Mouse (Mus musculus) hematopoietic multipotent progenitor cell, adult 10-12 weeks (in vitro differentiated cells): ENCODE measurements around the gene Purb. TPM values are rescaled to one million over a fixed set of nuclear protein-coding genes. Genes with fewer than 3 reads are reported as not detected.

Experiments used
- polyA plus RNA-seq: library from polyadenylated mRNA; stranded (reverse); fragments of >175 nt; gene quantifications from 2 replicates; pipeline ENCODE4 v1.2.3, GENCODE M21; 2012; ENCODE audit warnings: low replicate concordance

Gene Purb
- polyA plus RNA-seq = 16.1 and 24.7 TPM in 2 replicates

DNA sequence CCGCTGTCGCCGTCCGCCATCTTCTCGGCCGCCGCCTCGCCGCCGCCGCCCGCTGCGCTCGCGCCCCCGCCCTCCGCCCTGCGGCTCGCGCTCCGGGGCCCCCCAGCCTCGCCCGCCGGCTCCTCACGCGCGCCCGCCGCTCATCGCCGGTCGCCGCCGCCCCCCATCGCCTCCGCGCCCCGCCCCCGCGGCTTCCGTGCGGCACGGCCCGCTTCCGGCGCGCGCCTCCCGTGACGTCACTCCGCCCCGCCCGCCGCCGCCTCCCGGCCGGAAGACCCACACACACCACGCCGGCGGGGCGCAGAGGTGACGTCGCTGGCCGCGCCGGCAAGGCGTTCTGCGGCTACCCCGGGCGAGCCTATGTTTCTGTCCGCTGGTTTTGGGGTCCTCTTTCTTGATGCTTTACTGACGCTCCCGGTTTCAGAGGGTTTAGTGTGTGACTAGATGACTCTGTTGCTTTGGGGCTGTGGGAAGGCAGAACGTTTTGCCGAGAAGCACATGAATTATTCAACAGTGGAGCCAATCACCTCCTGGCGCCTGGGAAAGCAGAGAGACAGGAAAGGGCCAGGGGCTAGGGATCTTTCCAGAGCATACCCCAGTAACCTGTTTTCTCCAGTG, at the start of gene Purb:
Gene Purb (minus strand): TSS at position 51 of the 618 bp plus-strand sequence.

DNA sequence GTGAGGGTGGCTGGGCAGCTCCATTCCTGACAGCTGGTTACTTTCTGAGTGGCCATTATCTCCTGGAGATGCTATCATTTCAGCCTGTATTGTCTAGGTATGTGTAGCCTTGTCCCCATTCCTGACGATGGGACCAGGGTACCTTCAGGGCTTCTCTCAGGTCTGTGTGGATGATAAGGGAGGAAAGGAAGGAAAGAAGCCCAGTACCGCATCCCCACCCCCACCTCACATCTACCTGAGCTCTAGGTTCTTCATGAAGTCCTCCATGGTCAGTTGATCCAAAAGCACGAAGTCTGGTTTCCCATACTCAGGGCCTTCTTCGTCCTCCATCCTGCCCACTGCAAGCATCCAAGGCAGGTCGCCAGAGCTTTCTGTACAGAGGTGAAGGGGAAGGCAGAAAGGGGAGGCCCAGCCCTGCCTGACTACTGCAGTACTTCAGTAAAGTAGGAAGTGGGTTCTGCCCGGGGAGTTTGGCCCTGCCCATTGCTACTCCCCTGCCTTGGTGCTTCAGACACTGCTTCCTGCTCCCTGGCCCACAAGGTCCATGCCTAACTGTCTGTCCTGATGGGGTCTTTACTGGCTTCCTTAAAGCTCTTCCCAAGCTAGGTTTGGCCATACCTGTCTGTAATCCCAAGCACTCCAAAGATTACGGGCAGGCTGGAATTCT, 44.9 kb upstream of the Purb start, which contains the start of gene Myo1g:
Gene Myo1g (minus strand): TSS at position 459 of the 667 bp plus-strand sequence.

DNA sequence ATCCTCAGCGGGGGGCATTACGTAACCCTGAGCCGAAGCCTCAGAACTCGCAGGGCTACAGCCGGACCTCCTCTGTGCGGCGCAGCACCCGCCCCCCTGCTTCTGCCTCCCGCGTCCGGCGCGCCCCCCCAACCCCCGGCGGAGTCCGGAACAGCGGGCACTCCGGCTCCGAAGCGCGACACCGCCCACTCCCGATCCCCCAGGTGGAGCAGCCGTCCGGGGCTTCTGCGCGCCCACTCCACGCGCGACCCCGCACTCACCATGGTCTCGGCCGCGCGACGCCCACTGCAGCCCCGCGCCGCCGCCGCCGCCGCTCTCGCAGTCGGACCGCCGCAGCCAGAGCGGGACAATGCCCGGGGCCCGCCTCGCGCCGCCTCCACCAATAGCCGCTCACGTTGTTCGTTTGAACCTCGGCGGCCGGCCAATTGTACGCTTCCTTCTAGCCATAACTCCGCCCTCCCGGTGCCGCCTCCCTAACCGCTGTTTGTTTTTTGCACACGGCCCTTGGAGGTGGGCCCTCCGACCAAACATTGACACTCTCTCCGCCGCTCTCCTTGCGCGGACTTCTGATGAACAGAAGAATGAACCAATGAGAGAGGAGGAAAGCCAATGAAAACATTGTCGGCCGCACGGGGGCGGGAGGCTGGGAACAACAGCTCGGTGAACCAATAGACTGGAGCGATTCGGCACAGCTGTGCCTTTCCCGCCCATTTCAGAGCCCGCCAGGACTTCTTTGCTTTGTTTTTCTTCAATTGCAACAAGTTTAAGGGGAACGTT, 31.5 kb downstream of the Purb start, which contains the start of gene H2afv:
Gene H2afv (minus strand): TSS at position 367 of the 777 bp plus-strand sequence.

Other genes with a start within 250 kb of the Purb start
- gene Npc1l1, start 245.8 kb downstream of the Purb start, polyA plus RNA-seq = not detected in 2 replicates
- 7.5 and 7.6 TPM in 2 replicates for gene Ddx56, start 208.1 kb downstream of the Purb start, polyA plus RNA-seq
- 34.6 and 44.7 TPM in 2 replicates for gene Tmed4, start 201.0 kb downstream of the Purb start, polyA plus RNA-seq
- 15.4 and 65.2 TPM in 2 replicates for gene Ogdh, start 184.3 kb downstream of the Purb start, polyA plus RNA-seq
- 477 and 884 TPM in 2 replicates for gene Zmiz2, start 86.8 kb downstream of the Purb start, polyA plus RNA-seq
- gene Ppia, start 60.5 kb downstream of the Purb start, polyA plus RNA-seq = 75.6 and 176 TPM in 2 replicates
- 28.5 and 39.0 TPM in 2 replicates for gene H2afv, start 31.5 kb downstream of the Purb start, polyA plus RNA-seq
- 162 and 215 TPM in 2 replicates for gene Myo1g, start 45.0 kb upstream of the Purb start, polyA plus RNA-seq
- 102 and 122 TPM in 2 replicates for gene Ccm2, start 71.0 kb upstream of the Purb start, polyA plus RNA-seq
- gene Nacad, start 130.1 kb upstream of the Purb start, polyA plus RNA-seq = 0.23 and 3.5 TPM in 2 replicates
- 98.6 and 102 TPM in 2 replicates for gene Tbrg4, start 150.2 kb upstream of the Purb start, polyA plus RNA-seq
- gene Wap, start 162.7 kb upstream of the Purb start, polyA plus RNA-seq = not detected in 2 replicates
- gene Ramp3, start 182.6 kb upstream of the Purb start, polyA plus RNA-seq = 0.84 and 0.95 TPM in 2 replicates